Mouse (Mus musculus): ENCODE data around the gene Zcwpw1. TPM values are rescaled to one million over a fixed set of nuclear protein-coding genes. Genes with fewer than 3 reads are reported as not detected.

Zcwpw1 gene
- polyA plus RNA-seq (2015; fragmentation: Nextera tagmentation; extraction: Ambion mirVana) = 11.6 and 13.1 TPM in 2 replicates

DNA sequence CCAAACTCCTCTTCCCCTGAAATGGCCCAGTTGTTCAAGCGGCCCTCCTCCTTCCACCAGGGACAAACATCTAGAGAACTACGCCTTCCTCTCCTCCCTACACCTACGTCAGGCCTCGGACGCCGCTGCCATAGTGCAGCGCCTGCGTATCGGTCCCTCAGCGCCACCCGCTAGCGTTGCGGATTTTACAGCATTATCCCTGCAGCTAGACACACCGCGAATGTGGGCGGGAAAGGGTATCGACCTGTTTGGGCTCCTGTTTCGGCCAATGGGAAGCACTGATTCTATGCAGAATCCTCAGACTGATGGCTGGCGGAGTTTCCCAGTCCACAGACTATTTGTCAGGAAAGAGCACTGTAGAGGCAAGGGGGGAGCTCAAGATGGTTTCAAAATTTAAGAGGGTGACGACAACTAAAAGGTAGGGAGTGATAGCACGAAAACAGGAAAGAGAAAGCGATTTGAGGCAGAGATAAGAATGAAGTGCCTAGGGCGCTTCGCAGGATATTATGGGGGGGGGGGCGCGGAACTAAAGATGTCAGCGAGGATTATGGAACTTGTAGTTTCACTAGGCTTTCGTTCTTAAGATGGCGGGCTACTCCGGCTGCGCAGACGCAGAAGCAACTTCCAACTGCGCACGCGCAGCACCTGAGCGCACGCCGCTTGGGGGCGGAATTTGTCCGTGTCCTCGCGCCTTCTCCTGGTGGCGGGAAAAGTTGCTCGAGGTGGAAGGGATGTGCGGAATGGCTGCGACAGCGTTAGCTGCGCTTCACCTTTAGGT is at the start of gene Zcwpw1, which contains the start of gene Mepce:
Gene Zcwpw1, plus strand, starts transcription at position 648 of the 778 bp plus-strand sequence.
Gene Mepce, minus strand, starts transcription at position 505 of the 778 bp plus-strand sequence.
- ATAC-seq = peak; percentile 82
- H3K9ac ChIP-seq (ENCODE audit: low read depth, low read length) = peak within 1 kb of the TSS; percentile 70
- H3K27ac ChIP-seq (ENCODE audit: low read length) = peak within 1 kb of the TSS; percentile 96
- H3K9me3 ChIP-seq (replicated peaks; ENCODE audit: control insufficient read depth, low read length, poor library complexity, severe bottlenecking) = no peaks in the 10 kb centered on the region
- peaks cover 9% of the 10 kb centered on the region for H3K36me3 ChIP-seq (ENCODE audit: control insufficient read depth, insufficient read depth, low read length)
- no peaks in the 10 kb centered on the region for H3K27me3 ChIP-seq (ENCODE audit: control insufficient read depth, insufficient read depth, low read depth, low read length)
- peak within 1 kb of the TSS; percentile 70 for H3K4me2 ChIP-seq (ENCODE audit: low read length)
- under 1% methylated on average over 48 of the region's 48 CpGs for WGBS
- peak within 1 kb of the TSS; percentile 79 for H3K4me3 ChIP-seq (ENCODE audit: low read depth, low read length)
- peaks cover 33% of the 10 kb centered on the region for H3K4me1 ChIP-seq (ENCODE audit: control insufficient read depth, insufficient read depth, low read length)

DNA sequence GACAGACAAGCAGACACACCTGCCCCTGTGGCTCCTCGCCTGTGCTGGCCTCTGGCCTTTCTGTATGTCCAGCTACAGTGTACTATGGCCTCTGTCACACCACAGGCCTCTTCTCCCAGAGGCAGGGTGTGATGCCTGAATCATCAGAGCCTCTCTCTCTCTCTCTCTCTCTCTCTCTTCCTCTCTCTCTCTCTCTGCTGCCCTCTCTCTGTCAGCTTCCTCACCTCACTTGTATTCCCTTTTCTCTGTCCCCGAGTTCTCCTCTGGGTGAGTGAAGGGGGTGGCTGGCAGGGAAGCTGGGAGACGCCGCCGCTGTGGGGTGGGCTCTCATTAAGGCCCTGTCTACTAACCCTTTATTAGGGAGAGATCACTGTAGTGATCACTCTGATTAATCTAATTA is 49.1 kb upstream of the Zcwpw1 start:
- H3K4me2 ChIP-seq (ENCODE audit: low read length) = peak overlapping the region; percentile 86
- no peaks in the 10 kb centered on the region for H3K9me3 ChIP-seq (replicated peaks; ENCODE audit: control insufficient read depth, low read length, poor library complexity, severe bottlenecking)
- no peaks in the 10 kb centered on the region for H3K27me3 ChIP-seq (ENCODE audit: control insufficient read depth, insufficient read depth, low read depth, low read length)
- peaks cover 56% of the 10 kb centered on the region for H3K4me1 ChIP-seq (ENCODE audit: control insufficient read depth, insufficient read depth, low read length)
- peak overlapping the region; percentile 89 for H3K9ac ChIP-seq (ENCODE audit: low read depth, low read length)
- H3K36me3 ChIP-seq (ENCODE audit: control insufficient read depth, insufficient read depth, low read length) = peaks cover 10% of the 10 kb centered on the region; the same call in 1 of the 2 replicates
- H3K4me3 ChIP-seq (ENCODE audit: low read depth, low read length) = peak overlapping the region; percentile 71
- peak overlapping the region; percentile 90 for H3K27ac ChIP-seq (ENCODE audit: low read length)
- 16% methylated on average over 5 of the region's 5 CpGs for WGBS
- ATAC-seq = no peak

DNA sequence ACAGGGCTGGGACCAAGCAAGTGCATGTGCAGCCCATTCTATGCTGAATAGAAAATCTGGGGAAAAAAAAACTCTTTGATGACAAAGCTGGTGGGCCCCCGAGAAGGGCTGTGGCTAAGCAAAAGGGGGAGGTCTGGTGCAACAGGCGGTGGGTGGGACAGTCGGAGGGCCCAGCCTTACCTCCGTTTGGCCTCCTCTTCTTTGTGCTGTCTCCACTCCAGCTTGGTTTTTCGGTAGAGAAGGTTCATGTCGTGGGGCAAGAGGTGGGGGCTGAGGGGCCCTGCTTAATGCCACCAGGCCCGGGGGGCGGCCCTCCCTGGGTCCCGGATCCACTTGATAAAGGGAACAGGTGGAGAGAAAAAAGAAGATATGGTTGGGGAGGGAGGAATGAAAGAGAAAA is 48.1 kb upstream of the Zcwpw1 start:
- Histone ChIP-seq H3K4me1 (ENCODE audit: control insufficient read depth, insufficient read depth, low read length) (peaks cover 49% of the 10 kb centered on the region), H3K4me3 (ENCODE audit: low read depth, low read length) (peak overlapping the region; percentile 71), H3K4me2 (ENCODE audit: low read length) (peak overlapping the region; percentile 86), H3K36me3 (ENCODE audit: control insufficient read depth, insufficient read depth, low read length) (peaks cover 10% of the 10 kb centered on the region; the same call in 1 of the 2 replicates), H3K9me3 (replicated peaks; ENCODE audit: control insufficient read depth, low read length, poor library complexity, severe bottlenecking) (no peaks in the 10 kb centered on the region), H3K27ac (ENCODE audit: low read length) (peak overlapping the region; percentile 90), H3K27me3 (ENCODE audit: control insufficient read depth, insufficient read depth, low read depth, low read length) (no peaks in the 10 kb centered on the region), H3K9ac (ENCODE audit: low read depth, low read length) (peak overlapping the region; percentile 89)
- WGBS = 16% methylated on average over 9 of the region's 9 CpGs
- no peak for ATAC-seq

DNA sequence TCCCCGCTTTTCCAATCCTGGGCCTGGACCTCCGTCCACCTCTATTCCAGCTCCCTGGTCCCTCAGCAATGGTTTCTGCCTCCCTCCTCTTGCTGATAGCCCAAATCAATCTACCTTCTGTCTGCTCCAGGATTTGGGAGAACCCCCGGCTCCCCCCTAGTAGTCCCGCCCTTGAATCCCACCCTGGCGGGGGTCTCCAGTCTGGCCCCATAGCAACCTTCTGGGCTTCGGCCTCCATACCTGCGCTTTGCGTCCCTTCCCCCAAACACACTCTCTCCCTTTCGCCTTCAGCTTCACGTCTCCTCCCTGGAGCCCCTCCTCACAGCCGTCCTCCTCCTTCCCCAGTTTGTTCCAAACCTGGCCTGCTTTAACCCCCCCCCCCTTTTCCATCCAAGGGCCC is 47.1 kb upstream of the Zcwpw1 start:
- Histone ChIP-seq H3K9ac (ENCODE audit: low read depth, low read length) (peak overlapping the region; percentile 89), H3K9me3 (replicated peaks; ENCODE audit: control insufficient read depth, low read length, poor library complexity, severe bottlenecking) (no peaks in the 10 kb centered on the region), H3K4me2 (ENCODE audit: low read length) (peak overlapping the region; percentile 86), H3K36me3 (ENCODE audit: control insufficient read depth, insufficient read depth, low read length) (peaks cover 9% of the 10 kb centered on the region; the same call in 1 of the 2 replicates), H3K4me3 (ENCODE audit: low read depth, low read length) (peak overlapping the region; percentile 71), H3K27me3 (ENCODE audit: control insufficient read depth, insufficient read depth, low read depth, low read length) (no peaks in the 10 kb centered on the region), H3K4me1 (ENCODE audit: control insufficient read depth, insufficient read depth, low read length) (peaks cover 43% of the 10 kb centered on the region), H3K27ac (ENCODE audit: low read length) (peak overlapping the region; percentile 90)
- 5% methylated on average over 11 of the region's 11 CpGs for WGBS
- ATAC-seq = peak; percentile 33; the same call in 1 of the 2 replicates

DNA sequence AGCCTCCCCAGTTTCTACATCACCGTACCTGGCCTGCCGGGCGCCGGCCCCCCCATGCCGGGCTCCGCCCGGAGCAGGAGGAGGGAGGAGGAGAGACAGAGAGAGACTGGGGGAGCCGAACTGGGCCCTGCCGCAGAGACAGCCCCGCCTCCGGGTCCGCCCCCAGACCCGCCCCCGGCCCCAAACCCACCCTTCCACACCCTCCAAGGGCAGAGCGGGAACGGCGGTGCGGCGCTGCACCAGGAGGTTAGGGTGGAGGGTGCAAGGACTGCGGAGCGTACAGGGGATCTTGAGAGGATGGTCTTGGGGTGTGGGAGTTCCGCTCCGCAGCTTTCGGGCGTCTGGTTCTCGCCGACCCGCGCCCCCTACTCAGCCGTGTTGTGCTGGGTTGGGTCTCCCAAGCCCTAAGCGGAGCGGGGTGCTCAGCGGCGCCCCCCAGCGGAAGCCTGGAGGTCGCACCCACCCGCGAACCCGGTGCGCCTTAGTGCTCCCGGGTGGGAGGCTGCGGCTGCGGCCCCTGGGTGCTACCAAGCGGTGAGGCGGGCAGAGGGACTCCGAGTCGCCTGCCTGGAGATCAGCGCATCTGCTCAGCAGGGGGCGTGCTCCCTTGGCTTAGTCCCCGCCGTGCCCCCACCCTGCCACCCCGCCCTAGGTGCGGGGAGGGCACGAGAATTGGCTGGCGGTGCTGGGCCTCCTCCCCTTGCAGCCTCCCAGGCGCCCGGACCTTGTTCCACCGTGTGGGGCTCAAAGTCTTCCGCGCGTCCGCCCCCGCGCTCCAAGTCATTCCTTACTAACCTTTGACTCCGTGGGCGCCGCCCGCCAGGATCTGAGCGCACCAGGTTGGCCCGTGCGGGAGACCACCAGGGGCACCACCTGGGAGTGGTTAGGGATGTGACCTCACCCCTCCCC is 46.3 kb upstream of the Zcwpw1 start, which contains the start of gene Nyap1:
Gene Nyap1, minus strand, starts transcription at position 585 of the 909 bp plus-strand sequence.
- peaks cover 38% of the 10 kb centered on the region for H3K4me1 ChIP-seq (ENCODE audit: control insufficient read depth, insufficient read depth, low read length)
- under 1% methylated on average over 60 of the region's 71 CpGs for WGBS
- peak; percentile 85 for ATAC-seq
- H3K27me3 ChIP-seq (ENCODE audit: control insufficient read depth, insufficient read depth, low read depth, low read length) = no peaks in the 10 kb centered on the region
- H3K9ac ChIP-seq (ENCODE audit: low read depth, low read length) = peak within 1 kb of the TSS; percentile 89
- H3K9me3 ChIP-seq (replicated peaks; ENCODE audit: control insufficient read depth, low read length, poor library complexity, severe bottlenecking) = no peaks in the 10 kb centered on the region
- peak within 1 kb of the TSS; percentile 71 for H3K4me3 ChIP-seq (ENCODE audit: low read depth, low read length)
- peak within 1 kb of the TSS; percentile 90 for H3K27ac ChIP-seq (ENCODE audit: low read length)
- H3K36me3 ChIP-seq (ENCODE audit: control insufficient read depth, insufficient read depth, low read length) = peaks cover 3% of the 10 kb centered on the region; the same call in 1 of the 2 replicates
- H3K4me2 ChIP-seq (ENCODE audit: low read length) = peak within 1 kb of the TSS; percentile 86

DNA sequence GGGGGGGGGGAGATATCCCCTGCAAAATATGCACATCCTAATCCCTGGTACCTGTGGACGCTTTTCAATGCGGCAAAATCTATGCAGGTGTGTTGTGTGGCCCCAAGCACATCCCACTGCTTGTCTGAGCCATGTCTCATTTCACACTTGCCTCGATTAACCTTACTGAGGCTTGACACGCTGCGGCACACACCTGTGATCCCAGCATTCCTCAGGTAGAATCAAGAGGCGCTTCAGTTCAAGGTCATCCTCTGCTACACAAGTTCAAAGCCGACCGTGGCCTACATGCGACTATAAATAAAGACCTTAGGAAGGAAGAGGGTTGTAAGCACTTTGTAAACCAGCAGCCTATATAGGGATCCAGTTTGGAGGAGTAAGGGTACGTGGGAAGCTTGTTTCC is 45.5 kb upstream of the Zcwpw1 start:
- Histone ChIP-seq H3K4me1 (ENCODE audit: control insufficient read depth, insufficient read depth, low read length) (peaks cover 42% of the 10 kb centered on the region), H3K4me3 (ENCODE audit: low read depth, low read length) (no peak overlapping the region; the same call in 1 of the 2 replicates), H3K36me3 (ENCODE audit: control insufficient read depth, insufficient read depth, low read length) (peaks cover 3% of the 10 kb centered on the region; the same call in 1 of the 2 replicates), H3K9me3 (replicated peaks; ENCODE audit: control insufficient read depth, low read length, poor library complexity, severe bottlenecking) (no peaks in the 10 kb centered on the region), H3K9ac (ENCODE audit: low read depth, low read length) (no peak overlapping the region), H3K27ac (ENCODE audit: low read length) (no peak overlapping the region), H3K4me2 (ENCODE audit: low read length) (peak overlapping the region; percentile 86), H3K27me3 (ENCODE audit: control insufficient read depth, insufficient read depth, low read depth, low read length) (no peaks in the 10 kb centered on the region)
- ATAC-seq = no peak
- 69% methylated on average over 10 of the region's 10 CpGs for WGBS

DNA sequence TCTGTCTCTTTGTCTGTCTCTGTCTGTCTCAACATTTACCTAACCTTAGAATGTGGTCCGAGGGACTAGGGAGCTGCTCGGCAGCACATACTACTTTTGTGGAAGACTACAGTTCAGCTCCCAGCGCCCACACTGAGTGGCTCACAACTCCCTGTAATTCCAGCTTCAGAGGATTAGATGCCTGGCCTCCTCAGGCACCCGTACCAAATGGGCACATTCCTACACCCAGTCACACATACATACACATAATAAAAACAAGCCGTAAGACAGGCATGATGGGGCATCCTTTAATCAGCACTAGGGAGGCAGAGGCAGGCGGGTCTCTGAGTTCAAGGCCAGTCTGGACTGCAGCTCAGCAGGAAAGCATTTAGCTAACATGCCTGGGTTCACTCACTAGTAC is 44.8 kb upstream of the Zcwpw1 start:
- WGBS = 95% methylated on average over 6 of the region's 6 CpGs
- Histone ChIP-seq H3K9ac (ENCODE audit: low read depth, low read length) (no peak overlapping the region), H3K4me3 (ENCODE audit: low read depth, low read length) (no peak overlapping the region), H3K36me3 (ENCODE audit: control insufficient read depth, insufficient read depth, low read length) (peaks cover under 1% of the 10 kb centered on the region; the same call in 1 of the 2 replicates), H3K4me2 (ENCODE audit: low read length) (no peak overlapping the region), H3K27ac (ENCODE audit: low read length) (no peak overlapping the region), H3K9me3 (replicated peaks; ENCODE audit: control insufficient read depth, low read length, poor library complexity, severe bottlenecking) (no peaks in the 10 kb centered on the region), H3K4me1 (ENCODE audit: control insufficient read depth, insufficient read depth, low read length) (peaks cover 42% of the 10 kb centered on the region), H3K27me3 (ENCODE audit: control insufficient read depth, insufficient read depth, low read depth, low read length) (no peaks in the 10 kb centered on the region)
- no peak for ATAC-seq

DNA sequence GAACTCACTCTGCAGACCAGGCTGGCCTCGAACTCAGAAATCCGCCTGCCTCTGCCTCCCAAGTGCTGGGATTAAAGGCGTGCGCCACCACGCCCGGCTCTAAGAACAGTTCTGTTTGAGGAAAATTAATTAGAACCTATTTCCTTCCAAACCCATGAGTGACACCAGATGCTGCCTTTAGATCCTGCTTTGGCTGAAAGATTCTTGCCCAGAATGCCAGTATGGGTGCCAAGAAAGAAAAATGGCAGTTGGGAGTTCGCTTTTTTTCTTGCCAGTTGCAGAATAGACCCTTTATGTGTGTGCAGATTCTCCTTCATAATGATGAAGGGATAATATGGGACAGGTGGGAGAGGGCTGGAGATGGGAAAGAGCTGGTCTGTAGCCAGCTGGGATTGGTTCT is 43.4 kb upstream of the Zcwpw1 start:
- no peak for ATAC-seq
- 90% methylated on average over 6 of the region's 7 CpGs for WGBS
- Histone ChIP-seq H3K27me3 (ENCODE audit: control insufficient read depth, insufficient read depth, low read depth, low read length) (no peaks in the 10 kb centered on the region), H3K4me3 (ENCODE audit: low read depth, low read length) (no peak overlapping the region), H3K36me3 (ENCODE audit: control insufficient read depth, insufficient read depth, low read length) (no peaks in the 10 kb centered on the region), H3K9me3 (replicated peaks; ENCODE audit: control insufficient read depth, low read length, poor library complexity, severe bottlenecking) (no peaks in the 10 kb centered on the region), H3K4me1 (ENCODE audit: control insufficient read depth, insufficient read depth, low read length) (peaks cover 40% of the 10 kb centered on the region), H3K27ac (ENCODE audit: low read length) (no peak overlapping the region), H3K4me2 (ENCODE audit: low read length) (no peak overlapping the region), H3K9ac (ENCODE audit: low read depth, low read length) (no peak overlapping the region)

All from midbrain, embryonic 16.5 days (tissue).